Mouse (Mus musculus) G1E-ER4 (cell line): Measurements from ENCODE around the gene Lce1j. TPM values are rescaled to one million over a fixed set of nuclear protein-coding genes. Genes with fewer than 3 reads are reported as not detected.

Experiments used
- GATA1 ChIP-seq: IDR thresholded peaks from one replicate; pipeline ENCODE4 v1.8.0; 2012; ENCODE audit warnings: low read length, inconsistent platforms
- polyA plus RNA-seq: library from polyadenylated mRNA; stranded (reverse); fragments of >175 nt; gene quantifications from 2 replicates; pipeline ENCODE4 v1.2.3, GENCODE M21; 2012

The Lce1j gene
- polyA plus RNA-seq, result not detected in 2 replicates

GRCm38 (mm10) chr3:92790414-92790813 is at the start of gene Lce1j:
Gene Lce1j, minus strand, starts transcription at chr3:92790514.
- TF ChIP-seq GATA1, result no peak

- TF ChIP-seq GATA1, result no peak
These were observed 36.8 kb upstream of the Lce1j start, which contains the start of gene Kprp for GRCm38 (mm10) chr3:92827108-92827507. Gene Kprp, minus strand, starts transcription at chr3:92827247.

GRCm38 (mm10) chr3:92825808-92826207 is 35.5 kb upstream of the Lce1j start:
- no peak for TF ChIP-seq GATA1

- no peak for TF ChIP-seq GATA1
These were observed 25.3 kb upstream of the Lce1j start for GRCm38 (mm10) chr3:92815581-92815980.

- no peak for TF ChIP-seq GATA1
These were observed 17.5 kb upstream of the Lce1j start, which contains the start of gene Lce1k for GRCm38 (mm10) chr3:92807791-92808190. Gene Lce1k, minus strand, starts transcription at chr3:92807891.

GRCm38 (mm10) chr3:92778799-92779198 is 11.5 kb downstream of the Lce1j start, which contains the start of gene Lce1i:
Gene Lce1i, minus strand, starts transcription at chr3:92778899.
- TF ChIP-seq GATA1, result no peak

GRCm38 (mm10) chr3:92771573-92771972 is 18.7 kb downstream of the Lce1j start:
- TF ChIP-seq GATA1, result no peak

- no peak for TF ChIP-seq GATA1
These were observed 25.3 kb downstream of the Lce1j start, which contains the start of gene Lce1h for GRCm38 (mm10) chr3:92764965-92765364. Gene Lce1h, minus strand, starts transcription at chr3:92765065.

- TF ChIP-seq GATA1, result no peak
These were observed 37.1 kb downstream of the Lce1j start for GRCm38 (mm10) chr3:92753197-92753596.

GRCm38 (mm10) chr3:92752238-92752637 is 38.1 kb downstream of the Lce1j start, which contains the start of gene Lce1g:
Gene Lce1g, minus strand, starts transcription at chr3:92752338.
- no peak for TF ChIP-seq GATA1

GRCm38 (mm10) chr3:92738996-92739395 is 51.3 kb downstream of the Lce1j start, which contains the start of gene Gm38119:
Gene Gm38119, minus strand, starts transcription at chr3:92739096.
- TF ChIP-seq GATA1, result no peak

Other genes starting within 250 kb of the Lce1j start
- gene Ivl, start 216.8 kb downstream of the Lce1j start, polyA plus RNA-seq, result not detected in 2 replicates
- gene Smcp, start 201.5 kb downstream of the Lce1j start, polyA plus RNA-seq, result not detected in 2 replicates
- gene 2210017I01Rik, start 183.0 kb downstream of the Lce1j start, polyA plus RNA-seq, result not detected in 2 replicates
- not detected in 2 replicates for gene Lce6a, start 168.9 kb downstream of the Lce1j start, polyA plus RNA-seq
- gene Lce1a1, start 142.2 kb downstream of the Lce1j start, polyA plus RNA-seq, result not detected in 2 replicates
- gene Lce1b, start 133.6 kb downstream of the Lce1j start, polyA plus RNA-seq, result not detected in 2 replicates
- not detected in 2 replicates for gene Lce1a2, start 120.2 kb downstream of the Lce1j start, polyA plus RNA-seq
- not detected in 2 replicates for gene Lce1c, start 111.3 kb downstream of the Lce1j start, polyA plus RNA-seq
- gene Lce1d, start 103.3 kb downstream of the Lce1j start, polyA plus RNA-seq, result not detected in 2 replicates
- not detected in 2 replicates for gene Lce1e, start 81.4 kb downstream of the Lce1j start, polyA plus RNA-seq
- gene Lce1f, start 70.2 kb downstream of the Lce1j start, polyA plus RNA-seq, result not detected in 2 replicates
- gene Gm38119, start 51.4 kb downstream of the Lce1j start, polyA plus RNA-seq, result not detected in 2 replicates
- not detected in 2 replicates for gene Lce1g, start 38.2 kb downstream of the Lce1j start, polyA plus RNA-seq
- not detected in 2 replicates for gene Lce1h, start 25.4 kb downstream of the Lce1j start, polyA plus RNA-seq
- gene Lce1i, start 11.6 kb downstream of the Lce1j start, polyA plus RNA-seq, result not detected in 2 replicates
- gene Lce1k, start 17.4 kb upstream of the Lce1j start, polyA plus RNA-seq, result not detected in 2 replicates
- gene Kprp, start 36.7 kb upstream of the Lce1j start, polyA plus RNA-seq, result not detected in 2 replicates
- not detected in 2 replicates for gene Lce1l, start 60.8 kb upstream of the Lce1j start, polyA plus RNA-seq
- not detected in 2 replicates for gene 2310050C09Rik, start 79.7 kb upstream of the Lce1j start, polyA plus RNA-seq
- gene Lce3a, start 135.7 kb upstream of the Lce1j start, polyA plus RNA-seq, result not detected in 2 replicates
- not detected in 2 replicates for gene Lce3b, start 142.5 kb upstream of the Lce1j start, polyA plus RNA-seq
- gene Lce3c, start 154.0 kb upstream of the Lce1j start, polyA plus RNA-seq, result not detected in 2 replicates
- not detected in 2 replicates for gene Lce3d, start 166.9 kb upstream of the Lce1j start, polyA plus RNA-seq
- gene Lce3e, start 176.5 kb upstream of the Lce1j start, polyA plus RNA-seq, result not detected in 2 replicates
- not detected in 2 replicates for gene Lce3f, start 201.7 kb upstream of the Lce1j start, polyA plus RNA-seq
- gene Crct1, start 225.2 kb upstream of the Lce1j start, polyA plus RNA-seq, result not detected in 2 replicates
- gene Lce1m, start 228.5 kb upstream of the Lce1j start, polyA plus RNA-seq, result not detected in 2 replicates